Mouse (Mus musculus): ENCODE data around the gene Atrnl1.

- TF ChIP-seq POLR2A (IDR thresholded peaks at IDR 0.05; ENCODE audit: insufficient read depth, low read depth, low read length): no peak
- TF ChIP-seq CTCF (IDR thresholded peaks at IDR 0.05; ENCODE audit: insufficient read depth, low read depth, low read length): no peak
These were observed 24.7 kb upstream of the Atrnl1 start for GRCm38 (mm10) chr19:57586172-57586571.
